Mouse (Mus musculus) naive thymus-derived CD4-positive, alpha-beta T cell, adult 2 months (primary cell): ENCODE results near the gene Cenpu.
A peak's percentile ranks its signal among the peaks of the same experiment; 100 is the strongest.
"Not testable (repeated sequence)": the region's sequence is repeated elsewhere in the genome, so short reads cannot be mapped to it uniquely, and the experiment has no call there.

Experiments
- DNase-seq: peaks from one replicate; pipeline ENCODE4 v3.0.0-alpha.2; 2011; ENCODE audit warnings: low read depth

The Cenpu gene

DNA sequence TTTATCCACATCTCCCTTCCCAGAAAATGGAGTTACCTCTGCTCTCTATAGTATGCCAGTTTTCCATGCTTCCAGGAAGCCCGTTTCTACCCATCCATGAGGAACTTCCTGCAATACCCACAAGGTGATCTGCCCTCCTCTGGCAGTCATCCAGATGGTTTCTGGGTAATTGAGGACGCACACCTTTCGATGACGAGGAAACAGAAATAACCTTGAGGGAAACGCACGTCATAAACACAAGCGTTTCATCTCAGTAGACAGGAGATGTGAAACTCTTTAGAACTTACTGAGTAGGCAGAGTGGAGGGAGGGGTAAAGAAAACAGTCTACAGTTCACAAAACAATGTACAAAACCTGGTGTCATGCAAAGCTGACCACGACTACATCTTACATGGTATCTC, 1.8 kb upstream of the Cenpu start:
- peak; percentile 73 for DNase-seq

DNA sequence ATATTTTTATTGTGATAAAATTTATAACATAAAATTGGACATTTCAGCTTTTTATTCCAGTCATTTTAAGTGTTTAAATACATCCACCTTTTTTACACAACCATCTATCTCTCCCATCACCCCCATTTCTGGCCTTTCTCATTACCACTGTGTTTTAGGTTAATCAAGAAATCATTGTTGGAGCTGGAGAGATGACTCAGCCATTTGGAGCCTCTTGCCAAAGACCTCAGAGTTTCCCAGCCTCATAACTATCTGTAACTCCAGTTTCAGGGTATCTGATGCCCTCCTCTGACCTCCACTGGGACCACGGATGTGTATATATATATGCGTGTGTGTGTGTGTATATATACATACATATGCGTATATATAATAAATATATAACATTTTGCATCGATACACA, 799 bp upstream of the Cenpu start:
- no peak for DNase-seq

DNA sequence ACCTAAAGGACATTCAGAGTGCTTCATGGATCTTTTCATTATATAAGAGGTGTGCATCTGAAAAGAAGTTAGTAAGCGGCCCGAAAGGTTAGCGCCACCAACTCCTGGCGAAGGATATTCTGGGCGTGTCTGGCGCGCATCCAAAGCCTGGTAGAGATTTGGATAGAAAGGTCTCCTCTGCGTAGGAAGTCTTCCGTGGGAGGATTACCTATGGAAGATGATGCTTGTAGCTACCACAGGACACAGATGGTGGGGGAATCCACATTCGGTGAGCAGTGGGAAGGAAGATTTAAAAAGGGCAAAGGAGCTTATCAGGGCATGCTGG, 575 bp downstream of the Cenpu start:
- DNase-seq = no peak

GRCm38 (mm10) chr8:46559428-46559827, 7.6 kb downstream of the Cenpu start:
- DNase-seq = peak; percentile 22

GRCm38 (mm10) chr8:46562333-46562732, 10.5 kb downstream of the Cenpu start:
- DNase-seq = no peak

DNA sequence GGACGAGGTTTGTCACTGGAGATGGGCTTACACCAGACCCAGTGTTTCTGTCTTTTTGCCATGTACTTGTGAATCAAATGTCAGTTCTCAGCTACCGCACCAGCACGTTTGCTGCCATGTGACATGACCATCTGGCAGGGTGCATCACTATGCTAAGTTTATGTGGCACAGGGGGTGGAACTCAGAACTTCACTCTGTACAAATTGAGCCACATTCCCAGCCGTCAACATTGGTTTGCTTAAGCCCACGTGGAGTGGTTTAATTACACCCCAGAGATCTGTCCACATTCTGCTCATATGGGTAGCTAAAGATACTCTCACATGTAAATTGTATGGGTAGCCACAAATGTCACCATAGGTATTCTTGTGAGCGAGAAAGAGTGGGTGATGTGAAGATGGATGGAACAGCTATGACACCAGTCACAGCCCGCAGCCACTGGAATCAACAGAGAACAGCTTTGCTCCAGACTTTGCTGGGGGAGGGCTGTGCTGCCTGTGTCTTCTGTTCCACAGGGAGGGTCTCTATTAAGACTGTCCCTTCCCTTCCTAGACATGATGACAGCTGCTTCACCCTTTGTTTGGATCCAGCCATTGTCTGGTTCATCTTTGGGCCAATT, 15.2 kb downstream of the Cenpu start:
- no peak for DNase-seq

GRCm38 (mm10) chr8:46567946-46568345, 16.1 kb downstream of the Cenpu start:
- no peak for DNase-seq

DNA sequence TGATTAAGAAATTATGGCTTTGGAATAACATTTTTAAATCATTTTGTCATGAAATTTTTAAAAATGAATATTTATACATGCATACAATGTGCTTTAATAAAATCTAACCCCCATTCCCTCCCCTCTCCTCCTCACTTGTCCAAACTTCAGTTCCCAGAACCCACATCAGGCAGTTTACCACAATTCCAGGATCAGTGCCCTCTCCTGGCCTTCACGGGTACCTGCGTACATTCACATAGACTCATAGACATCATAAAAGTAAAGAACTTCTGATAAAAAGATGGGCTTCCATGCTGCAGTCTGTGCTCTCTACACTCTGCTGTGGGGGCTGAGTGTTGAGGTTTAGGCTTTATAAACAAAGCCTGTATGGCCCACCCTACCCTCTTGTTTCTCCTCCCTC, 17.1 kb downstream of the Cenpu start:
- no peak for DNase-seq

- no peak for DNase-seq
Observed at GRCm38 (mm10) chr8:46569659-46570441, 18.0 kb downstream of the Cenpu start.

GRCm38 (mm10) chr8:46570673-46571072, 18.8 kb downstream of the Cenpu start:
- DNase-seq = no peak

- no peak for DNase-seq
Observed at GRCm38 (mm10) chr8:46573446-46573845, 21.6 kb downstream of the Cenpu start.

DNA sequence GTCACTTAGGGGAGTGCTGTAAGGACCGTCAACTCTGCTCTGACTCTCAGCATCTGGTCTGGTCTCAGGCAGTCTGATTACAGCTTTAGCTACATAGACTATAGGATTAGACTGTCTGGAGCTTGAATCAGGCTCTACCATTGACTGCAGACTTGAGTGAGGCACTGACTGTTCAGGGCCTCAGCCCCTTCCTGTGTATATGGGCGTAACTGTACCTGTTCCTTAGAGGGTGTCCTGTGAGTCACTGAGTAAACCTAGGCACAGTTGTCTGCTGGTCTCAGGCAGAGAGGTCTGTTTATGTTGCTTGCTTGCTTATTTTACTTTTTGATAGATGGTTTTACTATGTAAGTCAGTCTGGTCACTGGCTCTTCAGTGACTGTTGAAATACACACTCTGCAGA, 22.1 kb downstream of the Cenpu start:
- DNase-seq = no peak

DNA sequence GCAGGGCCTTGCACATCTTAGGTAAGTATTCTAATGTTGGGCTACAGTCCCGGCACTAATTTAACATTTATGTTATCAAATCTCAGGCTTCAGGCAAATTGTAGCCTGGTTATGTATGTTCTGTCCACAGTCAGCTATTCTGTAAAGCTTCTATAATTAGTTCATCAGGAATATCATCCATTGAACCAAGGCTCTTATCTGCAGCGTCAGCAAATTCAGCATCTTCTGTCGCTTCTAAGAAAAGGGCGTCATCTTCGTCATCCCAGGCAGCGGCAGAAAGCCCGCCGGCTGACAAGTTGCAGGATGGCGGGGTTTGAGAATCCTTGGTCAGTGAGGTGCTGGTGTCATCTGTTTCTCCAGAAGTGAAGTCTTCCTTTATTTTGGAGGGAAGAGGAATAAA, 27.0 kb downstream of the Cenpu start:
- DNase-seq = no peak

GRCm38 (mm10) chr8:46584328-46584727, 32.5 kb downstream of the Cenpu start:
- DNase-seq = not testable (repeated sequence)

GRCm38 (mm10) chr8:46585576-46585975, 33.7 kb downstream of the Cenpu start:
- no peak for DNase-seq

GRCm38 (mm10) chr8:46587911-46588310, 36.1 kb downstream of the Cenpu start:
- DNase-seq = no peak

GRCm38 (mm10) chr8:46588663-46589062, 36.8 kb downstream of the Cenpu start:
- DNase-seq = no peak

DNA sequence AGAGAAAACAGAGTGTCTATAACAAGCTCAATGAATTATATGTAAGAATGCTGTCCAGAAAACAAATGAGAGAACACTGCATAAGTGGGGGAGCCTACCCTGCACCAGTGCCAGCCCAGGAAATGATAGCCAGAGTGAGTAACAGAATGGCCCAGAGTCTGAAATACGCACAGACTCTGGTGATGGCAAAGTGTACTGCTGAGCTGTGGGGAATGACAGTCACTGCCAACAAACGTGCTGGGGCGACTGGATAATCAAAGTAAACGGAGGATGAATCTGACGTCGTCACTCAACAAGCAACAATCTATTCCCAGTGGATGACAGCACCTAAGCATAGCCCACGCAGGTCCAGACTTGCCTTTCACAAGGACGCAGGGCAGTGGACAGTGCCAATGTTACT, 41.2 kb downstream of the Cenpu start:
- no peak for DNase-seq

DNA sequence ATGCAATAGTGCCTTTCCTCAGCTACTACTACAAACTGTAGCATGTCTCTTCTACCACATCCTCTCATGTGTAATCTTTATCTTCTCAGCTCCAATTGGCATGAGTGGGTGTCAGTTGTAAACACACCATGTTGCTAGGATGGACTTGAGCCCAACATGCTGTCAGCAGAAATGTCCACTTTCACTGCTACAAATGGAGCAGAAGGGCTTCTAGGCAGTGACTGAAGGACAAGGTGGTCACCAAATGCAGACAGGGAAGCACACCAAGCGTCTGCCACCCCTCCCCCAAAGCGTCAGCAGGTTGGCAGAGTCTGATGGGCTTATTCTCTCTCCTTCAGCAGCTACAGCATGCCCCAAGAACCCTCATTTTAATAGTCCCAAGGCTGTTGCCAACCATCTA, 41.9 kb downstream of the Cenpu start:
- DNase-seq = no peak

GRCm38 (mm10) chr8:46595593-46595992, 43.8 kb downstream of the Cenpu start:
- DNase-seq = no peak

DNA sequence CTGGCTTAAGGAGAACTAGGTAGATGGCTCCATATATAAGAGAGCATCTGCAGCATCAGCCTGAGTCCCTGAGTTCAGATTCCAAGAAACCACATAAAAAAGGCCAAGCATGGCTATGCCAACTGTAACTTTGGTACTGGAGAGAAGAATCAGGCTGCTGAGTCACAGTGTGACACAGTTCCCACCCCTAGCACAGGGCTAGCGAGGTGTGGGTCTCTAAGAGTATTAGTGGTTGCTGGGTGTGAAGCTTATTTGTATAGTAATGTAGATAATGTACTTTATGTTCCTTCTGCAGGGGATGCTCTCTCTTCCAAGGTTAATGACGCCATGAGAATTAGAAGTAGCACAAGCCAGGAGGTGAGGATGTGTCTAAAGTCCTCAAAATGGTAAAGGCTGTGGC, 44.7 kb downstream of the Cenpu start:
- DNase-seq = no peak

DNA sequence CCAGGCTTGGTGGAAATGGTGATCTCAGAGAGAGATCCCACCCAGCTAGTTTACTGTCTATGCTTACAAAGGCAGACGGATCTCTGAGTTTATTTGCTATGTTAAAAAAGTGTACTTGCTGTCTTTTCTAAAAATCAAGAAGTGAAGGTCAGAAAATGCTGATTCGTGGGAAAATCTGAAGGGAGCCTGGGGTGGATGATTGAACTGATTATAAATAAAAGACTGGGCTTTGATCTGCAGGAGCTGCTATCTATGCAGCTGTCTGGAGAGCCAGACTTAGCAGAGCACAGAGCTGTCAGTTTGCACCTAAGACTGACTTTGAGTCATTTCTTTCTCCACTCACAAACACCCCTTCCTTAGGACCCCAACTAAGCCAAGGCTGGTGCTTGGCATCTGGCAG, 45.6 kb downstream of the Cenpu start:
- DNase-seq = no peak

- DNase-seq = no peak
Observed at GRCm38 (mm10) chr8:46598114-46598513, 46.3 kb downstream of the Cenpu start.

- DNase-seq = no peak
Observed at GRCm38 (mm10) chr8:46598753-46599152, 46.9 kb downstream of the Cenpu start.
